Mouse (Mus musculus) C2C12 (cell line): Measurements from ENCODE around the gene Efna2. TPM values are rescaled to one million over a fixed set of nuclear protein-coding genes. Genes with fewer than 3 reads are reported as not detected.

ENCODE experiments used
- H3K27me3 ChIP-seq: one replicate; pipeline ENCODE4 v1.6.1; 2011; ENCODE audit not compliant: control insufficient read depth, insufficient read depth, insufficient read length
- H3K36me3 ChIP-seq: one replicate; pipeline ENCODE4 v1.6.1; 2011; ENCODE audit not compliant: control insufficient read depth, insufficient read depth
- H3K4me3 ChIP-seq: one replicate; pipeline ENCODE4 v1.5.1; 2011; ENCODE audit warnings: mild to moderate bottlenecking, control low read depth; ENCODE audit not compliant: poor library complexity, insufficient read depth, severe bottlenecking
- H3K79me2 ChIP-seq: one replicate; pipeline ENCODE4 v1.6.1; 2011; ENCODE audit not compliant: control insufficient read depth, insufficient read depth
- H3K79me3 ChIP-seq: one replicate; pipeline ENCODE4 v1.6.1; 2011; ENCODE audit warnings: low read depth, control low read depth
- H3ac ChIP-seq: one replicate; pipeline ENCODE3; 2011; ENCODE audit warnings: low read depth; ENCODE audit not compliant: control insufficient read depth, insufficient read length
- CEBPB ChIP-seq: IDR thresholded peaks from one replicate; pipeline ENCODE4 v1.6.1; 2011; ENCODE audit warnings: low read depth, mild to moderate bottlenecking, control low read depth, moderate library complexity
- CTCF ChIP-seq: IDR thresholded peaks from one replicate; pipeline ENCODE4 v1.5.1; 2011; ENCODE audit not compliant: control insufficient read depth, insufficient read depth, insufficient read length
- FOSL1 ChIP-seq: IDR thresholded peaks from one replicate; pipeline ENCODE4 v1.8.0; 2011; ENCODE audit warnings: mild to moderate bottlenecking, low read length; ENCODE audit not compliant: poor library complexity, insufficient read depth, severe bottlenecking
- MAX ChIP-seq: IDR thresholded peaks from one replicate; pipeline ENCODE4 v1.6.1; 2011; ENCODE audit warnings: mild to moderate bottlenecking, control low read depth
- MYOD1 ChIP-seq: IDR thresholded peaks from one replicate; pipeline ENCODE4 v1.6.1; 2011; ENCODE audit warnings: low read depth; ENCODE audit not compliant: control insufficient read depth, insufficient read length
- MYOG ChIP-seq: IDR thresholded peaks from one replicate; pipeline ENCODE4 v1.6.1; 2011; ENCODE audit not compliant: control insufficient read depth, insufficient read length; ENCODE audit errors: extremely low read depth
- USF1 ChIP-seq: IDR thresholded peaks from one replicate; pipeline ENCODE4 v1.6.1; 2011; ENCODE audit warnings: low read depth, mild to moderate bottlenecking, control low read depth, moderate library complexity
- polyA plus RNA-seq: library from polyadenylated mRNA; unstranded; fragments of >200 nt; fragmentation: generic; extraction: Trizol; gene quantifications from one replicate; pipeline ENCODE4 v1.2.1, GENCODE M21; 2012; ENCODE audit warnings: missing spikeins

Gene Efna2
- polyA plus RNA-seq, 1 experiment = 3.2 TPM

DNA sequence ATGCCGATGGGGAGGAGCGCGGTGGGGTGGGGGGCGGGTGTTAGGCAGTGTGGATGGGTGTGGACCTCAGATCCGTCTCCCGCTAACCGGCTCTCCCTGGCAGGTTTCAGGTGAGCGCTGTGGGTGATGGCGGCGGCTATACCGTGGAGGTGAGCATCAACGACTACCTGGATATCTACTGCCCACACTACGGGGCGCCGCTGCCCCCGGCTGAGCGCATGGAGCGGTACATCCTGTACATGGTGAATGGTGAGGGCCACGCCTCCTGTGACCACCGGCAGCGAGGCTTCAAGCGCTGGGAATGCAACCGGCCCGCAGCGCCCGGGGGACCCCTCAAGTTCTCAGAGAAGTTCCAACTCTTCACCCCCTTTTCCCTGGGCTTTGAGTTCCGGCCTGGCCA, 7.4 kb downstream of the Efna2 start:
- peaks cover 12% of the 10 kb centered on the region for H3K27me3 ChIP-seq
- TF ChIP-seq FOSL1 (no peak), MYOD1 (no peak), CTCF (no peak), MAX (no peak), CEBPB (no peak), MYOG (no peak), USF1 (no peak)
- no peak overlapping the region for H3K4me3 ChIP-seq
- H3ac ChIP-seq = no peak overlapping the region
- H3K36me3 ChIP-seq = no peaks in the 10 kb centered on the region
- no peaks in the 10 kb centered on the region for H3K79me3 ChIP-seq
- no peaks in the 10 kb centered on the region for H3K79me2 ChIP-seq

DNA sequence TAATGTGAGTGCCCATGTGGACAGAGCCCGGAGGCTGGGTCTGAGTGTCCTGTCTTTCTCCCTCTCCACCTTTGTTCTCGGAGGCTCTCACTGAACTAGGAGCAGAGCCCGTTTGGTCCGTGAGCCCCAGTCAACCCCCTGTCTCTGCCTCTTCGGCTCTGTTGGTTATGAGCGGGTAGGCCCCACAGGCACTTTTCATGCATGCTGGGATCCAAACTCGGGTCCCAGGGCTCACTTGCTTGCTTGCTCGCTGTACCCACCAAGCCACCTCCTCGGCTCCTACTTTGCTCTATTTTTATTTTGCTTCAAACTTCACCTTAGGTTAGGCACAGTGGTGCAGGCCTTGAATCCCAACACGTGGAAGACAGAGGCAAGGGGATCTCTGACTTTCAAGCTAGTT, 8.5 kb downstream of the Efna2 start:
- Histone ChIP-seq H3K79me3 (no peaks in the 10 kb centered on the region), H3K4me3 (no peak overlapping the region), H3ac (no peak overlapping the region), H3K79me2 (no peaks in the 10 kb centered on the region), H3K36me3 (no peaks in the 10 kb centered on the region), H3K27me3 (peaks cover 12% of the 10 kb centered on the region)
- TF ChIP-seq MYOG (no peak), USF1 (no peak), CTCF (no peak), FOSL1 (no peak), CEBPB (no peak), MAX (no peak), MYOD1 (no peak)

DNA sequence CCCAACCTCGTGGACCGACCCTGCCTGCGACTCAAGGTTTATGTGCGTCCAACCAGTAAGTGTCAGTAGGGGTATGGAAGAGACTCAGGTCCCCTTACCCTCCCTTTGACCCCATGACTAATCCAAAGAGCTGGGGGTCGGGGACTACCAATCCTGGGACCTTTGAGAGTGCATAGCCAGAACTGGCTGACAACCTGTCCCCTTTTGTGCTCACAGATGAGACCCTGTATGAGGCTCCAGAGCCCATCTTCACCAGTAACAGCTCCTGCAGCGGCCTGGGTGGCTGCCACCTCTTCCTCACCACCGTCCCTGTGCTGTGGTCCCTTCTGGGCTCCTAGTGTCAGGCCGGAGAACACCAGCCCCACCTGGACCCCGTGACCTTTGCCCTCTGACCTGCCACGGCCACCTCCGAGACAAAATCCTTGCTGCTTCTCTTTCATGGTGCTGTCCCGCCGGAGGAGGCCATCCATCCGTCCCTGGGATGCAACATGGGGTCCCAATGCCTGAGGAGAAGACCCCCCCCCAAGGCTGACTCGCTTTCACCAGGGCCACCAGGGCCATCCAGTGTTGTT, 9.3 kb downstream of the Efna2 start:
- H3K79me3 ChIP-seq = no peaks in the 10 kb centered on the region
- no peaks in the 10 kb centered on the region for H3K36me3 ChIP-seq
- H3ac ChIP-seq = no peak overlapping the region
- no peak overlapping the region for H3K4me3 ChIP-seq
- TF ChIP-seq MYOD1 (no peak), FOSL1 (no peak), USF1 (no peak)
- H3K27me3 ChIP-seq = peaks cover 12% of the 10 kb centered on the region
- H3K79me2 ChIP-seq = no peaks in the 10 kb centered on the region

DNA sequence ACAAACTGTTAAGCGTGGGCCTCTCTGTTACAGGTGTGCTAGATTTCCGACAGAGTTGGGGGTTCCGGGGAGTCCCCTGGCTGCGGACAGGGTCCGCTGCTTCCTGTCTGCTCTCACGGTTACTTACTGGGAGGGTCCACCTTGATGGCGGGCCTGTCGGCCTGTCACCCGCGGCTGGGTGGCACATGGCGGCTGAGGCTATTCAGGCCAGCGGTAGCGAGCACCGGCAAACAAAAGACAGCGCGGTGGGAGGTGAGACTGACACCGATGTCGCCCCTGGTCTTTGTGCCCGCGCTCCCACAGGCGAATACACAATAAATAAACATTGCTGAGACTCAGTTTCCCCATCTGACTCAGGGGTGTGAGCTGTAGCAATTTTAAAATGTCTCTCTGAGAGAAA, 10.7 kb downstream of the Efna2 start:
- TF ChIP-seq CTCF = no peak
- no peak for TF ChIP-seq USF1
- TF ChIP-seq MAX = no peak
- TF ChIP-seq MYOG = no peak
- no peak for TF ChIP-seq CEBPB
- TF ChIP-seq MYOD1 = no peak
- TF ChIP-seq FOSL1 = no peak
- H3K4me3 ChIP-seq = no peak overlapping the region
- H3K36me3 ChIP-seq = no peaks in the 10 kb centered on the region
- H3K79me2 ChIP-seq = no peaks in the 10 kb centered on the region
- H3K27me3 ChIP-seq = peaks cover 12% of the 10 kb centered on the region
- H3ac ChIP-seq = no peak overlapping the region
- no peaks in the 10 kb centered on the region for H3K79me3 ChIP-seq

DNA sequence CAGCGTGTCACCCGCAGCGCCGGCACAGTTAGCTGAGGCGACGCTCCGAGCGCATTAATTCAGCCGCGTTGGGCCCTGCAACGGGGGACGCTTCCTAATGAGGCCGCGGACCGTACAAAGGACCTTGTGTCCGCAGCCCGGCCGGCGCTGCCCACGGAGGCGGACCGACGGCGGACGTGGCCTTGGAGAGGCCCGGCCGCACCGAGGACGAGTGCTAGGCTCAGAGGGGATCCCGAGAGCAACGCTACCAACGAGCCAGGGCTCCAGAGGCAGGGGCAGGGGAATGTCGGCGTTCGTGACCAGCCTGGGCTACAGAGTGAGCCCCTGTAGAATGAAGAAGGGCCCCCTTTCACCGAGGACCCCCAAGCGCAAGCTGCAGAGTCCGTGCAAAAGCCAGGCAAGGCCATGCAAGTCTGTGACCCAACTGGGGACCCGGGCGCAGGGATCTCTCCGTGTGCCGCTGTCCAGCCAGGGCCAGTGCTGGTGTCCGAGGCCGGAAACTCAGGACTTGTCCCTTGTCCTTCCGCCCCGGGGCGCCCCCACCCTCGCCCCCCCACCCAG, 11.3 kb downstream of the Efna2 start:
- Histone ChIP-seq H3K79me2 (no peaks in the 10 kb centered on the region), H3K36me3 (no peaks in the 10 kb centered on the region), H3K79me3 (no peaks in the 10 kb centered on the region), H3K27me3 (peaks cover 12% of the 10 kb centered on the region), H3K4me3 (no peak overlapping the region), H3ac (no peak overlapping the region)
- TF ChIP-seq USF1 (no peak), MYOD1 (no peak), MYOG (no peak), CTCF (no peak), MAX (no peak), FOSL1 (no peak), CEBPB (no peak)

DNA sequence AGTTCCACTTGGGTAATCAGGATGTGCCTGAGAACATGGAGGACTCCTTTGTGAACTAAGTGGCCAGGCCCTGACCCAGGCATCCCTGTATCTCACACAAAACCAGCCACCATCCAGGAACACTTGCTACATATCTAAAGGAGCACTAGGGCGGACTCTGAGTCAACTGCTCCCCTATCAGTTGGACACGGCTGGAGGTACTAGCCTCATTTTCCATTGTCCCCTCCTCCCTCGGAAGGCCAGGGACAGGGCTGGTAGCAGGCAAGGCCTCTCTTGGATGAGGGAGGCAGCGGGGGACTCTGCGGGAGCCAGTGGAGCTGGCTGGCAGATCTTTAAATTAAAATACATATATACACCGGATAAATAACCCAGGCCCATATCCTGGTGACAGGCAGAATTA, 14.7 kb downstream of the Efna2 start:
- no peaks in the 10 kb centered on the region for H3K36me3 ChIP-seq
- TF ChIP-seq CEBPB = no peak
- no peaks in the 10 kb centered on the region for H3K79me2 ChIP-seq
- no peak overlapping the region for H3ac ChIP-seq
- peaks cover 12% of the 10 kb centered on the region for H3K27me3 ChIP-seq
- H3K79me3 ChIP-seq = no peaks in the 10 kb centered on the region
- H3K4me3 ChIP-seq = no peak overlapping the region
